8 mouse cellular contexts compared by ENCODE assay signal in the genomic region with DNA sequence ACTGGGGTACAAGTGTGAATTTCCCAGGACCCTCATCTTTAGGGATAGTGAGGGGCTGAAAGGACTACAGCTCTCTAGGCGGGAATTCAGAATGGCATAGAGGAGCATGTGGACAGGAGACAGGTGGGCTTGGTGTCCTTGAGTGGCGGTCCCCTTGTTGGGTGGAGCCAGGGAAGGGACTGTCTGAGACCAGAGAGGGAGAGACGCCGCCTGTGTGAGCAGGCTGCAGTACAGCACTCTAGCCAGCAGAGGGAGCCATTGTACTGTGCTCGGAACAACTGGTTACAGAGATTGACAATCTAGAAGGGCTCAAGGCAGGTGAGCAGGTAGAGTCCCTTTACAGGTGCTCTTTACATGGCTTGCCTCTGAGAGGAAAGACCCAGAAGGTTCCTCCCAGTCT. TPM values are rescaled to one million over a fixed set of nuclear protein-coding genes. Genes with fewer than 3 reads are reported as not detected.
DNase-seq lines count a peak whose midpoint lies in the region; ATAC-seq and TF ChIP-seq lines count a peak whose summit lies in the region.

No protein-coding gene starts in this region.

- H3K27ac ChIP-seq in lung, embryonic 14.5 days (ENCODE audit: low read depth), result no peak overlapping the region

- 3% methylated on average over 5 of the region's 5 CpGs for WGBS in large intestine, adult 2 months
- WGBS in lung, embryonic 14.5 days, result 2% methylated on average over 5 of the region's 5 CpGs

- TF ChIP-seq CTCF in lung, embryonic 14.5 days (IDR thresholded peaks at IDR 0.05; ENCODE audit: low read depth), result peak; percentile 99

- H3K4me1 ChIP-seq in lung, embryonic 14.5 days (ENCODE audit: insufficient read depth), result no peaks in the 10 kb centered on the region

- H3K4me2 ChIP-seq in lung, embryonic 14.5 days, result no peak overlapping the region

- H3K9me3 ChIP-seq in lung, embryonic 14.5 days (ENCODE audit: low read depth, low read length), result no peaks in the 10 kb centered on the region

- H3K27me3 ChIP-seq in lung, embryonic 14.5 days (ENCODE audit: insufficient read depth, low read length), result no peaks in the 10 kb centered on the region

- peak; percentile 18; the same call in 1 of the 2 replicates for ATAC-seq in lung, embryonic 14.5 days (ENCODE audit: insufficient read depth)

- H3K36me3 ChIP-seq in lung, embryonic 14.5 days (ENCODE audit: insufficient read depth), result no peaks in the 10 kb centered on the region

- H3K4me3 ChIP-seq in lung, embryonic 14.5 days (ENCODE audit: low read depth, low read length), result no peak overlapping the region

- DNase-seq in B cell, adult 2 months, result peak; percentile 82 to 84
- DNase-seq in adipocyte (ENCODE audit: low spot score), result peak; percentile 75
- DNase-seq in embryo, embryonic 11.5 days (ENCODE audit: low read depth, low spot score), result peak; percentile 45
- DNase-seq in heart, adult 8-10 months (ENCODE audit: low spot score), result peak; percentile 58
- peak; percentile 13 for DNase-seq in large intestine, adult 2 months (ENCODE audit: low read depth, low spot score)
- peak; percentile 84 for DNase-seq in lung, embryonic 14.5 days
- DNase-seq in ovary, postnatal 14 days (ENCODE audit: low spot score), result peak; percentile 61
- DNase-seq in thymus, postnatal 10 days (ENCODE audit: low spot score in 2 of 2), result peak; percentile 51 to 82

- H3K9ac ChIP-seq in lung, embryonic 14.5 days, result no peak overlapping the region

RNA-seq across cellular contexts. Expression of a gene that starts 8.3 kb away (rescaled TPM):
- not detected for total RNA-seq in heart, adult 8-10 months (2022)
- 0.27 and 0.30 TPM in 2 replicates for polyA plus RNA-seq in large intestine, adult 2 months (2012; rRNA removed)
- 0.74 and 1.2 TPM in 2 replicates for polyA plus RNA-seq in lung, embryonic 14.5 days (2014; fragmentation: Nextera tagmentation; extraction: Ambion mirVana)

Comparison
In these comparisons a context has a peak if more than half of its experiments do, and no peak if none do; other contexts are left out.
1. DNase-seq: peak in every context shown above with its lines; median percentile 84 in lung, embryonic 14.5 days; 83 in B cell, adult 2 months; 75 in adipocyte; 66 in thymus, postnatal 10 days; 61 in ovary, postnatal 14 days; 58 in heart, adult 8-10 months; 45 in embryo, embryonic 11.5 days; 13 in large intestine, adult 2 months.